Mouse (Mus musculus): ENCODE results near the gene Gm21969. TPM values are rescaled to one million over a fixed set of nuclear protein-coding genes. Genes with fewer than 3 reads are reported as not detected.

Gm21969 gene
- polyA plus RNA-seq, 1 experiment from 2014 or later: 0.04 TPM

- Histone ChIP-seq H3K27ac (ENCODE audit: low read depth) (peak overlapping the region; percentile 85), H3K4me1 (ENCODE audit: insufficient read depth) (peaks cover 40% of the 10 kb centered on the region), H3K9me3 (ENCODE audit: low read length) (no peaks in the 10 kb centered on the region), H3K36me3 (replicated peaks; ENCODE audit: insufficient read depth, low read length) (no peaks in the 10 kb centered on the region), H3K9ac (replicated peaks) (no peak overlapping the region; the same call in none of the 2 replicates), H3K4me2 (ENCODE audit: low read depth, low read length) (peak overlapping the region; percentile 59), H3K27me3 (ENCODE audit: insufficient read depth, low read length) (no peaks in the 10 kb centered on the region), H3K4me3 (ENCODE audit: low read depth, low read length) (no peak overlapping the region)
- no peak for DNase-seq
- TF ChIP-seq CTCF (IDR thresholded peaks at IDR 0.05; ENCODE audit: low read depth) (no peak), EP300 (IDR thresholded peaks at IDR 0.05; ENCODE audit: low read depth) (no peak)
- 26% methylated on average over 13 of the region's 13 CpGs for WGBS (ENCODE audit: insufficient replicate concordance)
- ATAC-seq: no peak
Measured at GRCm38 (mm10) chr4:139598356-139598755, 4.6 kb upstream of the Gm21969 start.

- Histone ChIP-seq H3K27me3 (ENCODE audit: insufficient read depth, low read length) (no peaks in the 10 kb centered on the region), H3K36me3 (replicated peaks; ENCODE audit: insufficient read depth, low read length) (no peaks in the 10 kb centered on the region), H3K4me1 (ENCODE audit: insufficient read depth) (peaks cover 40% of the 10 kb centered on the region), H3K4me2 (ENCODE audit: low read depth, low read length) (peak overlapping the region; percentile 59), H3K4me3 (ENCODE audit: low read depth, low read length) (peak overlapping the region; percentile 2; the same call in 1 of the 2 replicates), H3K27ac (ENCODE audit: low read depth) (peak overlapping the region; percentile 85), H3K9me3 (ENCODE audit: low read length) (no peaks in the 10 kb centered on the region), H3K9ac (replicated peaks) (peak overlapping the region; percentile 3; the same call in 1 of the 2 replicates)
- DNase-seq: peak; percentile 86
- peak; percentile 79 for ATAC-seq
- WGBS (ENCODE audit: insufficient replicate concordance): 2% methylated on average over 12 of the region's 12 CpGs
- TF ChIP-seq CTCF (IDR thresholded peaks at IDR 0.05; ENCODE audit: low read depth) (peak; percentile 16; the same call in 1 of the 2 replicates), EP300 (IDR thresholded peaks at IDR 0.05; ENCODE audit: low read depth) (0 out of 2 replicates have a peak, but pooled peaks have one; percentile 18)
Measured at GRCm38 (mm10) chr4:139598950-139599518, 4.0 kb upstream of the Gm21969 start.

GRCm38 (mm10) chr4:139601519-139602356, 1.2 kb upstream of the Gm21969 start:
- TF ChIP-seq EP300 (IDR thresholded peaks at IDR 0.05; ENCODE audit: low read depth) (no peak), CTCF (IDR thresholded peaks at IDR 0.05; ENCODE audit: low read depth) (no peak)
- no peaks in the 10 kb centered on the region for H3K27me3 ChIP-seq (ENCODE audit: insufficient read depth, low read length)
- DNase-seq (no peak), ATAC-seq (no peak)
- no peaks in the 10 kb centered on the region for H3K9me3 ChIP-seq (ENCODE audit: low read length)
- peaks cover 7% of the 10 kb centered on the region; the same call in 1 of the 2 replicates for H3K36me3 ChIP-seq (replicated peaks; ENCODE audit: insufficient read depth, low read length)
- no peak overlapping the region for H3K4me2 ChIP-seq (ENCODE audit: low read depth, low read length)
- no peak overlapping the region; the same call in 1 of the 2 replicates for H3K9ac ChIP-seq (replicated peaks)
- peaks cover 40% of the 10 kb centered on the region for H3K4me1 ChIP-seq (ENCODE audit: insufficient read depth)
- 50% methylated on average over 7 of the region's 7 CpGs for WGBS (ENCODE audit: insufficient replicate concordance)
- peak overlapping the region; percentile 29 for H3K27ac ChIP-seq (ENCODE audit: low read depth)
- H3K4me3 ChIP-seq (ENCODE audit: low read depth, low read length): no peak overlapping the region

GRCm38 (mm10) chr4:139605216-139605615, 2.2 kb downstream of the Gm21969 start:
- Histone ChIP-seq H3K4me2 (ENCODE audit: low read depth, low read length) (no peak overlapping the region), H3K9me3 (ENCODE audit: low read length) (no peaks in the 10 kb centered on the region), H3K4me3 (ENCODE audit: low read depth, low read length) (no peak overlapping the region), H3K27me3 (ENCODE audit: insufficient read depth, low read length) (no peaks in the 10 kb centered on the region), H3K27ac (ENCODE audit: low read depth) (no peak overlapping the region), H3K4me1 (ENCODE audit: insufficient read depth) (peaks cover 18% of the 10 kb centered on the region), H3K9ac (replicated peaks) (no peak overlapping the region), H3K36me3 (replicated peaks; ENCODE audit: insufficient read depth, low read length) (peaks cover 11% of the 10 kb centered on the region; the same call in 1 of the 2 replicates)
- 75% methylated on average over 11 of the region's 11 CpGs for WGBS (ENCODE audit: insufficient replicate concordance)
- no peak for ATAC-seq
- no peak for DNase-seq
- TF ChIP-seq CTCF (IDR thresholded peaks at IDR 0.05; ENCODE audit: low read depth) (no peak), EP300 (IDR thresholded peaks at IDR 0.05; ENCODE audit: low read depth) (no peak)

- peaks cover 11% of the 10 kb centered on the region; the same call in 1 of the 2 replicates for H3K36me3 ChIP-seq (replicated peaks; ENCODE audit: insufficient read depth, low read length)
- no peak overlapping the region for H3K27ac ChIP-seq (ENCODE audit: low read depth)
- H3K4me1 ChIP-seq (ENCODE audit: insufficient read depth): peaks cover 13% of the 10 kb centered on the region
- no peak overlapping the region for H3K4me2 ChIP-seq (ENCODE audit: low read depth, low read length)
- H3K9ac ChIP-seq (replicated peaks): no peak overlapping the region
- DNase-seq (no peak), ATAC-seq (no peak)
- no peaks in the 10 kb centered on the region for H3K9me3 ChIP-seq (ENCODE audit: low read length)
- TF ChIP-seq CTCF (IDR thresholded peaks at IDR 0.05; ENCODE audit: low read depth) (no peak), EP300 (IDR thresholded peaks at IDR 0.05; ENCODE audit: low read depth) (no peak)
- H3K27me3 ChIP-seq (ENCODE audit: insufficient read depth, low read length): no peaks in the 10 kb centered on the region
- H3K4me3 ChIP-seq (ENCODE audit: low read depth, low read length): no peak overlapping the region
- WGBS (ENCODE audit: insufficient replicate concordance): 82% methylated on average over 5 of the region's 5 CpGs
Measured at GRCm38 (mm10) chr4:139606732-139607131, 3.7 kb downstream of the Gm21969 start.

GRCm38 (mm10) chr4:139608975-139609374, 6.0 kb downstream of the Gm21969 start:
- H3K4me2 ChIP-seq (ENCODE audit: low read depth, low read length): no peak overlapping the region
- TF ChIP-seq CTCF (IDR thresholded peaks at IDR 0.05; ENCODE audit: low read depth): no peak
- no peak for TF ChIP-seq EP300 (IDR thresholded peaks at IDR 0.05; ENCODE audit: low read depth)
- DNase-seq (no peak), ATAC-seq (no peak)
- no peaks in the 10 kb centered on the region for H3K27me3 ChIP-seq (ENCODE audit: insufficient read depth, low read length)
- H3K27ac ChIP-seq (ENCODE audit: low read depth): no peak overlapping the region
- no peak overlapping the region for H3K9ac ChIP-seq (replicated peaks)
- H3K36me3 ChIP-seq (replicated peaks; ENCODE audit: insufficient read depth, low read length): peaks cover 20% of the 10 kb centered on the region
- 46% methylated on average over 4 of the region's 4 CpGs for WGBS (ENCODE audit: insufficient replicate concordance)
- peaks cover 4% of the 10 kb centered on the region; the same call in 1 of the 2 replicates for H3K9me3 ChIP-seq (ENCODE audit: low read length)
- no peaks in the 10 kb centered on the region for H3K4me1 ChIP-seq (ENCODE audit: insufficient read depth)
- H3K4me3 ChIP-seq (ENCODE audit: low read depth, low read length): no peak overlapping the region
